Mouse (Mus musculus) embryonic facial prominence, embryonic 11.5 days (tissue): ENCODE data around the gene Ttyh1. TPM values are rescaled to one million over a fixed set of nuclear protein-coding genes. Genes with fewer than 3 reads are reported as not detected.

Experiments
- ATAC-seq: fragments of 200-750 bp; cut with Nextera tagmentation; replicated peaks from 2 replicates; pipeline ENCODE4 v1.8.0; 2017; ENCODE audit warnings: low read depth; ENCODE audit not compliant: insufficient number of reproducible peaks, low FRiP score, low TSS enrichment
- DNase-seq: peaks from one replicate; pipeline ENCODE4 v3.0.0-alpha.2; 2015; ENCODE audit warnings: low spot score
- H3K27ac ChIP-seq: fragments of 300-500 bp; sonication (generic); replicated peaks from 2 replicates; pipeline ENCODE4 v1.5.1; 2014; ENCODE audit warnings: mild to moderate bottlenecking, low read depth, low read length, control low read depth
- H3K27me3 ChIP-seq: fragments of 300-500 bp; sonication (generic); 2 replicates; pipeline ENCODE4 v1.6.1; 2014; ENCODE audit warnings: mild to moderate bottlenecking, low read length, moderate library complexity, mixed read lengths; ENCODE audit not compliant: control insufficient read depth, insufficient read depth
- H3K36me3 ChIP-seq: fragments of 300-500 bp; sonication (generic); replicated peaks from 2 replicates; pipeline ENCODE4 v1.6.1; 2014; ENCODE audit warnings: low read depth, mild to moderate bottlenecking, low read length, moderate library complexity, mixed read lengths; ENCODE audit not compliant: control insufficient read depth, insufficient read depth
- H3K4me1 ChIP-seq: fragments of 300-500 bp; sonication (generic); 2 replicates; pipeline ENCODE4 v1.6.1; 2014; ENCODE audit warnings: low read length, mixed read lengths; ENCODE audit not compliant: control insufficient read depth, insufficient read depth
- H3K4me2 ChIP-seq: fragments of 300-500 bp; sonication (generic); 2 replicates; pipeline ENCODE4 v1.6.1; 2014; ENCODE audit warnings: low read depth, mild to moderate bottlenecking, control low read depth, low read length, moderate library complexity
- H3K4me3 ChIP-seq: fragments of 300-500 bp; sonication (generic); 2 replicates; pipeline ENCODE4 v1.5.1; 2014; ENCODE audit warnings: low read depth, low read length, control low read depth
- H3K9ac ChIP-seq: fragments of 300-500 bp; sonication (generic); replicated peaks from 2 replicates; pipeline ENCODE4 v1.6.1; 2014; ENCODE audit warnings: mild to moderate bottlenecking, control low read depth, low read length
- H3K9me3 ChIP-seq: fragments of 300-500 bp; sonication (generic); replicated peaks from 2 replicates; pipeline ENCODE4 v1.6.1; 2016; ENCODE audit warnings: mild to moderate bottlenecking, low read length, inconsistent platforms, mixed read lengths; ENCODE audit not compliant: control insufficient read depth
- WGBS: fragments of 180-500 bp; shearing (Covaris S2); extraction: QIAGEN DNeasy Blood & Tissue Kit; methylation state at CpG from one replicate; pipeline ENCODE4 v1.1.7; 2014; 5-methylcytosine and 5-hydroxymethylcytosine counted together
- polyA plus RNA-seq: library from polyadenylated mRNA; unstranded; fragments of >200 nt; fragmentation: Nextera tagmentation; extraction: Ambion mirVana; gene quantifications from 2 replicates; pipeline ENCODE4 v1.2.1, GENCODE M21; 2014

The Ttyh1 gene
- polyA plus RNA-seq, 1 experiment from 2014 or later, result 8.3 TPM

DNA sequence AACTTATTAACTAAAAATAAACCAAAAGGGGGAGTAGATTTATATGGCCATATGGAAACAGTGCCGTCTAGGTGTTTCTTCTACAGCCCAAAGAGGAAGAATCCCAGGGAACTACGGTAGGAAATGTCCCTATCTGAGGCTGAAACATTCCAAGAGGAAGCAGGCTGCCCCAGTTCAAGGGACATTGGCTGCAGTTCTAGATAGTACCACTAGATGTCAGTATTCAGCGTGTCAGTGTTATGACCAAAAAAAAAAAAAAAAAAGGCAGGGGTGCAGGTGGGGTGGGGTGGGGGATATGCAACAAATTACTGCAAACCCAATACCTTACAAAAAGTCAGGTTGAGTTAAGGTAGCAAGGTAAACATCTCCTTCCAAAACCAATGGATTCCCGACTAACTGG is 15.8 kb upstream of the Ttyh1 start:
- no peaks in the 10 kb centered on the region for H3K36me3 ChIP-seq
- DNase-seq (peak; percentile 73), ATAC-seq (no peak)
- WGBS, result 20% methylated on average over 4 of the region's 4 CpGs
- no peak overlapping the region for H3K4me2 ChIP-seq
- H3K9ac ChIP-seq, result no peak overlapping the region
- no peaks in the 10 kb centered on the region for H3K27me3 ChIP-seq
- no peak overlapping the region for H3K27ac ChIP-seq
- no peak overlapping the region for H3K4me3 ChIP-seq
- no peaks in the 10 kb centered on the region for H3K9me3 ChIP-seq
- H3K4me1 ChIP-seq, result no peaks in the 10 kb centered on the region

DNA sequence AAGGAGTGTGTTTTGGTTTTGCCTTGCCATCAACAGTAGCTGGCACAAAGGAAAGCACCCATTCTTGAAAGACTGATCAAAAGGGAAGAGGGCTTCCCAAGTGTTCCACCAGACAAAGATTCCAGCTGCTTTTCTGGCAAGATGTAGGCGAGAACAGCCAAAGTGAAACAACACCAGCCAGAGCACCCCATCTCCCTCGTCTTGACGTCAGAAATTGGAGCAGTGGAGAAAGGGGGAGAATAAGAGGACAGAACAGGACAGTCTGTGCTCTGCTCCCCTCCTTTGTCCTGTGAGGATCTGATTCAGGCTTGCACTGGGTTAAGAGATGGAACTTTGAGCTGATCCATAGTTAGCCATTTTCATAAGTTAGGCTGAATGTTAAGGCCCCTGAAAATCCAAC is 7.4 kb upstream of the Ttyh1 start:
- H3K36me3 ChIP-seq, result no peaks in the 10 kb centered on the region
- 54% methylated on average over 3 of the region's 3 CpGs for WGBS
- ATAC-seq (no peak), DNase-seq (no peak)
- no peaks in the 10 kb centered on the region for H3K4me1 ChIP-seq
- H3K27ac ChIP-seq, result no peak overlapping the region
- H3K27me3 ChIP-seq, result no peaks in the 10 kb centered on the region
- H3K9ac ChIP-seq, result no peak overlapping the region; the same call in 1 of the 2 replicates
- H3K4me3 ChIP-seq, result no peak overlapping the region
- H3K4me2 ChIP-seq, result no peak overlapping the region
- H3K9me3 ChIP-seq, result no peaks in the 10 kb centered on the region; the same call in 1 of the 2 replicates

DNA sequence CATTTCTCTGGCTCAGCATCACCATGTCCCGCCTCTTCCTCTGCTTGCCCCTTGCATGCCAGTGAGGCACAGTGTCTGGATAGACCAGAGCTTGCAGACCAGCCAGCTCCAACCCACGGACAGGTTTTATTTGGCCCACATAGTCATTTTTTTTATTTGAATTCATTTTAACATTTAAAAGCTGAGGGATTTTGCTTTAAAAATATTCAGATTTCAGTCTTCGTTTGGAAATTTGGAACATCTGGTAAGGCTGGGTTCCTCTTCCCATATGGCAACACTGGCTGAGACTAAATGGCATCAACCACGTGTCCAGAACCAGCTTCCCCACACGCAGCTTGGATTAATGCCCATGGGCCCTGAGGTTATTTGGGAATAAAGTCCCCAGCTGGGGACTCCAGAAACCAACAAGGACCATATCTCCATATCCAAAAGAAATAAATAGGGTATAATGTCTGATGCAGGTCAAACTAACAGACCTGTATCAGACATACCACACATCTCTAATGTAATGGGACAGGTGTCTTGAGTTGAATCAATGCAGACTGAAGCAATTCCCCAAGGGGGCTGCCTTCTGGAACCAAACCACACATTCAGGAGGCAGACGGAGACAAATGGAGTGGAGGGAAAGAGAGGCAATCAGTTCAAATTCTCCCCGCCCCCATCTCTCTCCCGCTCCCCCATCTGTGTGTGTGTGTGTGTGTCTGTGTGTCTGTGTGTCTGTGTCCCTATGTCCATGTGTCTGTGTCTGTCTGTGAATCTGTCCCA is 2.0 kb upstream of the Ttyh1 start:
- DNase-seq, result no peak
- Histone ChIP-seq H3K4me1 (no peaks in the 10 kb centered on the region), H3K27ac (no peak overlapping the region), H3K4me3 (no peak overlapping the region), H3K4me2 (no peak overlapping the region), H3K36me3 (no peaks in the 10 kb centered on the region), H3K9ac (no peak overlapping the region), H3K27me3 (peaks cover 5% of the 10 kb centered on the region), H3K9me3 (no peaks in the 10 kb centered on the region)
- 69% methylated on average over 8 of the region's 8 CpGs for WGBS
- no peak for ATAC-seq

DNA sequence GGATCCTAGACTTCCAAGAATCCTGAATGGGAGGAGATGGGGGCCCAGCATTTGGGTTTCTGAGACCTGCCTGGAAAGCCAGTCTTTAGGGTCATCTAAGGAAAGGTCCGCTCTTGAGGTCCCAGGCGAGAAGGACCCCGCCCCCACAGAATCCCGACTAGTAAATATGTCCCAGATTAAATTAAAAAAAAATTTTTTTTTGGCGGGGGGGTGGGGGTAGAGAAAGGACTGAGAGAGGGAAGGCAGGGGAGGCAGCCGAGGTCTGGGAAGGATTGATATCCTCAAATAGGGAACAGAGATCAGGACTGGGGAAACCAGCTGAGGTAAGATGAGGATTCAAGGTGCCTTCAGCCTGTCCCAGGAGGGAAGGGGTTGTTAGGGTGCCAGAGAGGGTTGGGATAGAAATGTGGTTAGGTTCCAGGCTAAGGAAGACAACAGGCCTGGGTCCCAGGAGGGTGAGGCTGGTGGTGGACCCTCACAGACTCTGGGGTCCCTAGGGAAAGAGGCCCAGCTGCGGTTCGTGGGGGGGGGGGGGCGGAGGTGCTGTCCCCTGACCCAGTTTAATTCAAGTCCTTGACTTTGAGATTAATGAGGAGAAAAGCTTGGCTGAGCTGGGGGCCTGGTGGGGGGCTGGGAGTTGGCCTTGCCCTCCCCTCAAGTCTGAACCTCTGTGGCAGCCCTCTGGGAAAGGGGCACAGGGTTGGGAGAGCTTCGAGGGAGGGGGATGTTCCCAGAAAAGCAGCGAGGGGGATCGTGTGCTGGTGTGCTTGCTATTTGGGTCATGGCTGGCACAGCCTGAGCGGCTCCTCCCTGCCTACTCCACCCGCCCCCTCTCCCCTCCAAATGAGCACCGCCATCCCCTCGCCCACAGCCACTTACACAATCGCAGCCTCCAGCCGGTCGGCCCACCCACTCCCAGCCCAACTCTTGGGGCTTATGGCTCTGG is 1.0 kb downstream of the Ttyh1 start:
- Histone ChIP-seq H3K9ac (peak overlapping the region; percentile 68), H3K27me3 (peaks cover 5% of the 10 kb centered on the region), H3K9me3 (no peaks in the 10 kb centered on the region), H3K4me3 (peak overlapping the region; percentile 47), H3K36me3 (no peaks in the 10 kb centered on the region), H3K27ac (no peak overlapping the region), H3K4me1 (0 out of 2 replicates have a peak, but pooled peaks cover 4% of the 10 kb centered on the region), H3K4me2 (no peak overlapping the region; the same call in 1 of the 2 replicates)
- DNase-seq (no peak), ATAC-seq (no peak)
- 24% methylated on average over 15 of the region's 19 CpGs for WGBS

DNA sequence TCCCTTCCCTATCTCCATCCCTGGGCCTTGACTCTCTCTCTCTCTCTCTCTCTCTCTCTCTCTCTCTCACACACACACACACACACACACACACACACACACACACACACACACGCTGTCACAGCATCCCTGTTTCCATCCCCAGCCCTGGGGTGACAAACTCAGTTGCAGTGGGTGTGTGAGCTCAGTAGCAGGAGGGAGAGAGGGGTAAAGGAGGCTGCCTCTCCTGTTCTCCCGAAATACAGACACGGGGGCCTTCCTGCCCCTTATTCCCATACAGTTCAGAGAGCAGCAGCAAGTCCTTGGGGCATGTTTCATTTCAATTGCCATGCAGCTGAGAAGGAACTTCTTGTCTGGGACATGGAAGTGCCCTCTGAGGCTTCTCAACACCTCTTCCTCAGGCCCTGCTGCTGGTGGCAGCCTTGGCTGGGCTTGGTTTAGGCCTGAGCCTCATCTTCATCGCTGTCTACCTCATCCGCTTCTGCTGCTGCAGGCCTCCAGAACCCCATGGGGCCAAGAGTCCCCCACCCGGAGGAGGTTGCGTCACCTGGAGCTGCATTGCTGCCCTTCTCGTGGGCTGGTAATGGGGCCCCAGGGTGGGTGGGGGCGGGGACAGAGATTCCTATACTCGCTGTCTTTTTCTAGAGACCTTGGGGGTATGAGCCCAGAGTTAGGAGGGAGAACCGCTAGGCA is 3.0 kb downstream of the Ttyh1 start:
- no peaks in the 10 kb centered on the region for H3K9me3 ChIP-seq
- H3K9ac ChIP-seq, result no peak overlapping the region
- no peak overlapping the region for H3K27ac ChIP-seq
- no peak overlapping the region for H3K4me3 ChIP-seq
- H3K36me3 ChIP-seq, result no peaks in the 10 kb centered on the region
- H3K4me1 ChIP-seq, result 0 out of 2 replicates have a peak, but pooled peaks cover 4% of the 10 kb centered on the region
- ATAC-seq (no peak), DNase-seq (no peak)
- 41% methylated on average over 11 of the region's 11 CpGs for WGBS
- no peak overlapping the region for H3K4me2 ChIP-seq
- peaks cover 5% of the 10 kb centered on the region for H3K27me3 ChIP-seq

DNA sequence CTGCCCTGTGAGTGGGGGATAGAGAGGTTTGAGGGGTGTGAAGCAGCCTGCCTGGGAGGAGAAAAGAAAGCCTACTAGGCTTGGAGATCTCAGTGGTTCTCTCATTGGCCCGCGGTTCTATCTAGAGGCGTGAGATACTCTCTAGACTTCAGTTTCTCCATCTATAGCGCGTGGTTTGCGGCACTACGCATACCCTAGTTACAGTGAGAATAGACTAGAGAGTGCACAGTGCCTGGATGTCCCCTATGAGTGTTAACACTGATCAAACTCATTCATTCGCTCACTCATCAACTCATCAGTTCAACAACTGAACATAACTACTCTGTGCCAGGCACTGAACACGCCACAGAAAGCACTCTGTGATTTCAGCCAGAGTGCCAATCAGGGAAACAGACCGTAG is 3.6 kb downstream of the Ttyh1 start:
- no peak for ATAC-seq
- WGBS, result 90% methylated on average over 10 of the region's 10 CpGs
- H3K36me3 ChIP-seq, result no peaks in the 10 kb centered on the region
- 0 out of 2 replicates have a peak, but pooled peaks cover 4% of the 10 kb centered on the region for H3K4me1 ChIP-seq
- H3K27me3 ChIP-seq, result peaks cover 5% of the 10 kb centered on the region
- no peaks in the 10 kb centered on the region for H3K9me3 ChIP-seq
- DNase-seq, result no peak
- H3K4me3 ChIP-seq, result no peak overlapping the region
- H3K9ac ChIP-seq, result no peak overlapping the region
- no peak overlapping the region for H3K27ac ChIP-seq
- no peak overlapping the region for H3K4me2 ChIP-seq

DNA sequence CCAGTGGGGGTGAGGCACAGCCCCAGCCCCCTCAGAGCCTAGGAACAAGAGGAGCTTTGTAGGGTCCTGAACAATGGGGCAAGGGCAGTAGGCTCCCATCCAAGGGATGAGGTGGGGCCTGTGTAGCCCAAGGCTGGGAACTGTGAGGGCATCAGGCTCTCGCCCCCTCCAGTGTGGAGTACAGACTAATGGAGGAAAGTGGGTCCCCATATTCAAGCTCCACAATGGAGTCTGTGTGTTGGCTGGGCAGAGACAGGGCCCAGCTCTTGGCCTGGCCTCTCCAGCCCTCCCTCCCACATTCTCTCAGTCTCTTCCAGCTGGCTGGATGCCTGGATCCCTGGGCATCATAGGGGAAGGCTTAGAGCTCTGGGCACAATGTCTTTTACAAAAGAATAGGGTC is 4.5 kb downstream of the Ttyh1 start:
- Histone ChIP-seq H3K9me3 (no peaks in the 10 kb centered on the region), H3K4me2 (no peak overlapping the region), H3K4me3 (no peak overlapping the region), H3K9ac (no peak overlapping the region), H3K4me1 (0 out of 2 replicates have a peak, but pooled peaks cover 4% of the 10 kb centered on the region), H3K36me3 (no peaks in the 10 kb centered on the region), H3K27me3 (peaks cover 5% of the 10 kb centered on the region), H3K27ac (0 out of 2 replicates have a peak overlapping the region, but pooled peaks have one; percentile 1)
- whole genome bisulfite sequencing, result 29% methylated on average over 1 of the region's 1 CpGs
- DNase-seq (peak; percentile 9), ATAC-seq (peak; percentile 73)
